Mouse (Mus musculus) megakaryocyte-erythroid progenitor cell, adult 5-6 weeks (primary cell): ENCODE measurements around the gene Vwa1. TPM values are rescaled to one million over a fixed set of nuclear protein-coding genes. Genes with fewer than 3 reads are reported as not detected.
"Not testable (repeated sequence)": the region's sequence is repeated elsewhere in the genome, so short reads cannot be mapped to it uniquely, and the experiment has no call there.

Source experiments
- ATAC-seq: replicated peaks from 2 replicates; pipeline ENCODE4 v1.8.0; 2016; ENCODE audit warnings: mild to moderate bottlenecking, inconsistent platforms; ENCODE audit not compliant: severe bottlenecking, poor library complexity, low FRiP score, low TSS enrichment
- total RNA-seq, 2 experiments: library from RNA; stranded (forward) in 1 of 2; stranded (reverse) in 1 of 2; fragments of 200-1000, 215-1000 nt in 1 of 2; fragments of >200 nt in 1 of 2; fragmentation: Nextera tagmentation in 1 of 2; gene quantifications; 2 replicates each; pipeline ENCODE4 v1.2.3; 2014 to 2017

Gene Vwa1
- total RNA-seq, 2 experiments from 2014 or later: 0.19 TPM; not detected in 1

- ATAC-seq: peak; percentile 67
These were observed 14.5 kb downstream of the Vwa1 start for GRCm38 (mm10) chr4:155759862-155760612.

- ATAC-seq: no peak
These were observed 17.5 kb downstream of the Vwa1 start for GRCm38 (mm10) chr4:155757011-155757410.

- no peak for ATAC-seq
These were observed 27.7 kb downstream of the Vwa1 start for GRCm38 (mm10) chr4:155746575-155747490.

DNA sequence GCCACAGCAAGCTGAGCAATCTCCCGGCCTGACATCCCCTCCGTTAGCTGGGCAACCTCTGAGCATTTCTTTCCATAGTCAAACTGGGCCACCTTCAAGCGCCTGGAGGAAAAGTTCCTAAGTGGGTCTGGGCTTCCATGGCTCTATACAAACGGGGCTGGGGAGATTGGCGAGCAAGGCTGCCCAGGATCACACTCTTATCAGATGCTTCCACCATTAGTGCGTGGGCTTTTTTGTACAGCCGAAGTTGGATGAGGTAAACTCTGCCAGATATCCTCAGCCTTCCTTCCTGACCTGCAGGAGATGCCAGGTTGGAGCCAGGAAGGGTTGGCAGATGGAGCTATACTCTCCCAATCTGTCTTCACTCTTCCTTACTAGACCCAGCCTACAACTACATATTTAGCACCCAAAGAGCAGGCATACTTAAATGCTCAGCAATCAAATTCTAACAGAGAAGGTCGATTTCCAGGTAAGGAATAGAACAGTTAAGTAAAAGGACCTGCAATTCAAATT, 28.4 kb downstream of the Vwa1 start:
- no peak for ATAC-seq

GRCm38 (mm10) chr4:155745136-155745535, 29.4 kb downstream of the Vwa1 start:
- no peak for ATAC-seq

DNA sequence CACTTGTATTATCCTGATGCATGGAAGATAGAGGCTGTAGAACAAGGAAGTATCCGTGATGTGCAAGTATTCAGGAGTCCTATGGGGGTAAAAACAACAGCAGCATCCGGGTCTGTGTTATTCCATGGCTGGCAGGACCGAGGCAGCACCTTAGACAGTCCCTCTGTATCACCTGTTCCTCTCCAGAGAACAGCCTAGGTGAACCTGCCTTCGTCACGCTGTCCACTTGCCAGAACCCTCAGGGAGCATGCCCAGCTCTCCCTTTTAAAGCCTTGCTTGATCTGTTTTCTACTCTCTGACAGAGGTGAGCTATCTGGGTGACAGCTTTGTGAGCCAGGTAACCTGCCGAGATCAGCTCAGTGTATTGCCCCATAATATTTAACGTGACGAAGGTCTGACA, 30.0 kb downstream of the Vwa1 start:
- no peak for ATAC-seq

DNA sequence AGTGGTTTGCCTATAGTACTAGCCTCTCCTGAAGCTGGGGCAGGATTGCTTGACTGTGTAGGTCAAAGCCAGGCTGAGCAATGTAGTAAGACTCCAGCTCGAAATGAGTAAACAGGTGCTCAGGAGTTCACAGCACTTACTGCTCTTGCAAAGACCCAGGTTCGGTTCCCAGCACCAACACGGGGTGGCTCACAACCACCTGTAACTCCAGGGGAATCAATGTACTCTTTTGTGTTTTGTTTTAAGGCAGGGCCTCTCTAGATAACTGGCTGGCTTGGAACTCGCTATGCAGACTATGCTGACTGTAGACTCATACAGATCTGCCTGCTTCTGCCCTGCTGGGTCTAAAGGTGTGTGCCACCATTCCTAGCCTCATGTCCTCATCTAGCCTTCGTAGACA, 31.8 kb downstream of the Vwa1 start:
- ATAC-seq: no peak

DNA sequence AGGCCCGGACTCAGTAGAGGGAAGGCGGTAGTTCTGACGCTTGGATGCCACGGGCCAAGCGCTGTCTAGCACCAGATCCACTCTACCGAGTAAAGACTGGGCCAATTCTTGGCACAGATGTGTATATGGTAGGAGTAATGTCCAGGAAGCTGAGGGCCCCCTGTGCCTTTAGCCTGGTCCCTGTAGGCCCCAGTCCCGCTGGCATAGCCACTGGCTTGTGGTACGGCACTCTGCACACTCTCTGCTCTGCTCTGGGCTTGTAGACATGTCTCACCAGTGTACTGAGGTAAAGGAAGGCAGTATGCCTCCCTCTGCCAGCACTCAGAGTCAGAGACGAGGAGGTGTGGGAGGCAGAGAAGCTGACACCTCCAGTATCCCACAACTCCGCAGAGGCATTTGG, 33.8 kb downstream of the Vwa1 start:
- ATAC-seq: not testable (repeated sequence)

GRCm38 (mm10) chr4:155739741-155740636, 34.5 kb downstream of the Vwa1 start:
- no peak for ATAC-seq

DNA sequence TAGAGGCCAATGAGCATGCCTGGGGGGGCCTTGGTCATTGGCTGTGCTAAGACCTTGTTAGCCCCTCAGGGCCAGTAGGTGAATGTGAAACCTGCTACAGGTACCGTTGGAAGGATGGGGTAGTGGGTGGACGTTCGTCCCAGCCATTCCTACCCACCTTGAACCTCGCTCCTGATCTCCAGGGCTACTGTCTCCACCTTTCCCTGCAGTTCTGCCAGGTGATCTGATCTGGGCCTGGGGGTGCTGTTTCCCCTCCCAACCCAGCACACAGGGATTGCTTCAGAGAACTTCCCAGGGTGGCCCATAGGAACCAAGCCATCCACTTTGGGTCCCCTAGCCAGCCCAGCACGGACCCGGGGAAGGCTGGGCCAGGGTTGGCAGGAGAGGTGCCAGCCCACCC, 35.3 kb downstream of the Vwa1 start:
- no peak for ATAC-seq

DNA sequence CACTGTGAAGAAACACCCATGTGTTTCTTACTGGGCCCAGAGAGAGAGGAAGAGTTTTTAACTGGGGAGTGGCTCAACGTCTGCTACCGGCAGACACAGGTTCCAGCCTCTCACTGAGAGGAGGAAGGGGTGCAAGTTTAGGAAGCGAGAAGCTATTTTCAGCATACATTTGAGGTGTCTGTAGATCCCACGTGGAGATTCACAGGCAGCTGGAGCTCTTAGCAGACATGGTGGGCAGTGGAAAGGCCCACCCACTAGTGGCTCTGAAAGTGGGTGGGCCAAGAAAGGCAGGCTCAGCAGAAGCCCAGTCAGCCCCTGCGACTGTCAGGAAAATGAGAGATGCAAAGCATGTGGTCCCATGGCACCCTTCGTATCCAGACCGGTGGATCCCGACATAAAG, 36.2 kb downstream of the Vwa1 start:
- ATAC-seq: no peak

DNA sequence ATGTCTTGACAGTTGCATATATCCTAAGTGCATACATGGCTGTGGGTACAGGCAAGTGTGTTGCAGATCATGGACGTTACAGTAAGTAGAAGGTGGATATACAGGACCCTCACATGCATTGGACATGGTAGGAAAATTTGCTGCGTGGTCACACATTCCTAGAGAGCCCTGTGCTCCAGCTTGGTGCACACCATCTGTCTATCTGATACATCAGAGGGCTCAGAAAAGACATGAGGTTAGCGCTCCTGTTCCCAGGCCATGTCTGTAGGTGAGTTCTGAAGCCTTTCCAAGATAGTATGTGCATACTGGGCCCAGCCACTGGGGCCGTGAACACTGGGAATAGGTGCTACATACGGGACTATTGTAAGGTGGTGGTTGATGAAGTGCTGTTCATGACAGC, 38.1 kb downstream of the Vwa1 start:
- no peak for ATAC-seq

DNA sequence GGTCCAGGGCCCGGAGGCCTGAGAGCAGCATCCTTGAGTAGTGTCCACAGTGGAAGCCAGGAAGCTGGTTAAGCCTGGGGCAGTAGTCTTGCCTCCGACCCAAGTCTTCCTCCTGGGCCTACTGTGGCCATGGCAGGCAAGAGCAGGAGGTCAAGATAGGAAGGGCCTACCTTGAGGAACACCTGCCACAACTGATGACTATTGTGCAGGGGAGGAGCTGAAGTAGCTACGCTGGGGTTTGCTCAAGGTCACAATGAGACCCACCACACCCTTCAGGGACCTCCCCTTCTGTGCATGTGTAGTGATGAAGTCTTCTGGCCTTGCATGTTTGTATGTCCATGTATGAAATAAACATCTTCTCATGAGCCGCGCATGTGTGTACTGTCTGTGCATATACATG, 38.7 kb downstream of the Vwa1 start:
- ATAC-seq: no peak

GRCm38 (mm10) chr4:155734951-155735702, 39.4 kb downstream of the Vwa1 start:
- ATAC-seq: no peak

DNA sequence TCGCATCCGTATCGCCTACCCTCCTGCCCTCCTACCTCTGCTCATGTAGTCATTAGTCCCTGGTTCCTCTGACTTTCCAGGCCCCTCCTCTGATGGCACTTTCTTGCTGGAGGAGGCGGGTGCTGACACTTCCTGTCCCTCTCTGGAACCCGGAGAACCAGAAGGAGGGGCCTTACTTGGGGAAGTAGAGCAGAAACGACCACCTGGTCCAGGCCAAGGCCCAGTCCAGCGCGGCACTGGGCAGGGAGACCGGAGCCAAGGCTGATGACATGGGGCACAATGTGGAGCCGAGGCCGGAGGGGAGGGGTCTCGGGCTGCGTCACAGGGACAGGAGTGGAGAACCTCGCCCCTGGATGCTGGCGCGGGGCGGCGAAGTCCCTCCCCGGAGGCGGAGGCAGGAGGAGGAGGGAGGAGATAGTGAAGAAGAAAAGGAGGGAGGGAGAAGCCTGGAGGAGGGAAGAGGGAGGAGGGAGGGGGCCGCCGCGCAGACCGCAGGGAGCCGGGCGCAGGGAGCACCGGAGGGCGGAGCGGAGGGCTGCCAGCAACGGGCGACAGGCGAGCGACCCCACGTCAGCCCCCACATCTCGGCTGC, 40.1 kb downstream of the Vwa1 start, which contains the start of gene Tmem240:
Gene Tmem240, plus strand, starts transcription at position 451 of the 592 bp plus-strand sequence.
- ATAC-seq: peak; percentile 88

- no peak for ATAC-seq
These were observed 41.2 kb downstream of the Vwa1 start for GRCm38 (mm10) chr4:155733267-155733666.

- ATAC-seq: no peak
These were observed 46.5 kb downstream of the Vwa1 start for GRCm38 (mm10) chr4:155727993-155728392.

GRCm38 (mm10) chr4:155721668-155722083, 52.8 kb downstream of the Vwa1 start:
- peak; percentile 54; the same call in 1 of the 2 replicates for ATAC-seq
